Mouse (Mus musculus): ENCODE results near the gene Tiam2.

GRCm38 (mm10) chr17:3363216-3363615 is 36.8 kb downstream of the Tiam2 start:
- TF ChIP-seq CTCF (IDR thresholded peaks at IDR 0.05; ENCODE audit: insufficient read depth, low read depth, low read length) (no peak), POLR2A (IDR thresholded peaks at IDR 0.05; ENCODE audit: insufficient read depth, low read depth, low read length) (no peak)

Measured in olfactory bulb, adult 2 months (tissue).